Mouse (Mus musculus) midbrain, postnatal 0 days (tissue): ENCODE measurements around the gene Nudt3. TPM values are rescaled to one million over a fixed set of nuclear protein-coding genes. Genes with fewer than 3 reads are reported as not detected.

ENCODE experiments used
- ATAC-seq: fragments of 200-750 bp; cut with Nextera tagmentation; 2 replicates; pipeline ENCODE4 v1.8.0; 2017; ENCODE audit warnings: moderate number of reproducible peaks, mild to moderate bottlenecking, moderate TSS enrichment, moderate library complexity; ENCODE audit not compliant: low FRiP score
- DNase-seq: peaks from one replicate; pipeline ENCODE4 v3.0.0-alpha.2; 2015; ENCODE audit warnings: low spot score
- H3K27ac ChIP-seq: fragments of 300-500 bp; sonication (generic); 2 replicates; pipeline ENCODE4 v1.5.1; 2014; ENCODE audit warnings: low read depth, mild to moderate bottlenecking, low read length, mixed read lengths
- H3K27me3 ChIP-seq: fragments of 300-500 bp; sonication (generic); 2 replicates; pipeline ENCODE4 v1.6.1; 2014; ENCODE audit warnings: low read length, control low read depth, mixed read lengths; ENCODE audit not compliant: insufficient read depth
- H3K36me3 ChIP-seq: fragments of 300-500 bp; sonication (generic); 2 replicates; pipeline ENCODE4 v1.6.1; 2014; ENCODE audit warnings: low read length, control low read depth, mixed read lengths; ENCODE audit not compliant: insufficient read depth
- H3K4me1 ChIP-seq: fragments of 300-500 bp; sonication (generic); 2 replicates; pipeline ENCODE4 v1.6.1; 2014; ENCODE audit warnings: mild to moderate bottlenecking, control low read depth, antibody characterized with exemption, low read length, mixed read lengths; ENCODE audit not compliant: insufficient read depth
- H3K4me2 ChIP-seq: fragments of 300-500 bp; sonication (generic); 2 replicates; pipeline ENCODE4 v1.6.1; 2014; ENCODE audit warnings: low read depth, mild to moderate bottlenecking, low read length, mixed read lengths; ENCODE audit not compliant: poor library complexity, severe bottlenecking
- H3K4me3 ChIP-seq: fragments of 300-500 bp; sonication (generic); 2 replicates; pipeline ENCODE4 v1.5.1; 2014; ENCODE audit warnings: low read depth, mild to moderate bottlenecking, low read length, moderate library complexity
- H3K9ac ChIP-seq: fragments of 300-500 bp; sonication (generic); replicated peaks from 2 replicates; pipeline ENCODE4 v1.6.1; 2014; ENCODE audit warnings: mild to moderate bottlenecking, low read length, moderate library complexity, mixed read lengths; ENCODE audit not compliant: poor library complexity, severe bottlenecking
- H3K9me3 ChIP-seq: fragments of 300-500 bp; sonication (generic); 2 replicates; pipeline ENCODE4 v1.6.1; 2016; ENCODE audit warnings: low read length, control low read depth
- CTCF ChIP-seq: IDR thresholded peaks from 2 replicates; pipeline ENCODE4 v1.5.1; 2016; ENCODE audit warnings: antibody characterized with exemption, mild to moderate bottlenecking
- WGBS: fragments of 180-500 bp; shearing (Covaris S2); extraction: QIAGEN DNeasy Blood & Tissue Kit; methylation state at CpG from one replicate; pipeline ENCODE4 v1.1.7; 2014; 5-methylcytosine and 5-hydroxymethylcytosine counted together
- polyA plus RNA-seq: library from polyadenylated mRNA; unstranded; fragments of >200 nt; fragmentation: Nextera tagmentation; extraction: Ambion mirVana; gene quantifications from 2 replicates; pipeline ENCODE4 v1.2.1, GENCODE M21; 2015
- total RNA-seq: library from RNA; depleted of rRNA; stranded (reverse); fragments of >200 nt; gene quantifications from 2 replicates; pipeline ENCODE4 v1.2.3, GENCODE M21; 2014; rRNA removed

Gene Nudt3
- total and polyA plus RNA-seq, 2 experiments from 2014 or later = 203 to 280 TPM

DNA sequence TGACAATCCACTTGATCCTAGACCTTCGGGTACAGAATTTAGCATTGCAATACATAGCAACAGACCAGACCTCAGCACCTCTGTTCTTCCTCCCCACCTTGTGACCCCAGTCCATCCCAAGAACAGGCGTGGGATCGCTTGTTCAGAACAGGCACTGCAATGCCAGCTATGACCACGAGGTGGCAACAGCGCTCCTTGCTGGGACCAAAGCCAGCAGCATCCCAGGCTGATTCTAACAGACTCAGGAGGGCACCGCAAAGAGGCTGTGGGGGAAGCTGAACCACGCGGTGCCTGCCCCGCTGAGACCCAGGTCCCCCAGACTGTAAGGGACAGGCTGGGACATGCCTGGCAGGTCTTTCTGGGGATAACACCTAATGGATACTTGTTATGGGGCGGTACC is 88.6 kb downstream of the Nudt3 start:
- DNase-seq (peak; percentile 83), ATAC-seq (no peak)
- H3K9me3 ChIP-seq = no peaks in the 10 kb centered on the region
- H3K9ac ChIP-seq = no peak overlapping the region
- WGBS = 4% methylated on average over 10 of the region's 10 CpGs
- no peak overlapping the region for H3K4me2 ChIP-seq
- H3K27me3 ChIP-seq = no peaks in the 10 kb centered on the region
- peak; percentile 100 for TF ChIP-seq CTCF
- H3K27ac ChIP-seq = no peak overlapping the region
- H3K4me1 ChIP-seq = no peaks in the 10 kb centered on the region
- no peak overlapping the region for H3K4me3 ChIP-seq
- H3K36me3 ChIP-seq = no peaks in the 10 kb centered on the region

DNA sequence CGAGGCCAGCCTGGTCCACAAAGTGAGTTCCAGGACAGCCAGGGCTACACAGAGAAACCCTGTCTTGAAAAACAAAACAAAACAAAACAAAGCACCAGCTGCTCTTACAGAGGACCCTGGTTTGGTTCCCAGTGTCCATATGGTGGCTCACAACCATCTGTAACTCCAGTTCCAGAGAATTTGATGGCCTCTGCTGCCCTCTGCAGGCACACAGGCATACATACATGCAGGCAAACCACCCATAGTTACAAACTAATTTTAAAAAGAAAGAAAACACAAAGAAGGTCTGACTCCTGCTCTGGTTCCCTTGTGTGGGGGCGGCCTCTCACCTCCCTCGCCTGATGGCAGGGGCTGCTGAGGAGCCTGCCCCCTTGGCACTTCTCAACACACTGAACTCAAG is 89.9 kb downstream of the Nudt3 start:
- Histone ChIP-seq H3K27me3 (no peaks in the 10 kb centered on the region), H3K9ac (no peak overlapping the region), H3K9me3 (no peaks in the 10 kb centered on the region), H3K4me2 (no peak overlapping the region), H3K36me3 (no peaks in the 10 kb centered on the region), H3K27ac (no peak overlapping the region), H3K4me3 (no peak overlapping the region), H3K4me1 (no peaks in the 10 kb centered on the region)
- peak; percentile 36 for TF ChIP-seq CTCF
- no peak for DNase-seq
- ATAC-seq = no peak
- 83% methylated on average over 3 of the region's 3 CpGs for WGBS

DNA sequence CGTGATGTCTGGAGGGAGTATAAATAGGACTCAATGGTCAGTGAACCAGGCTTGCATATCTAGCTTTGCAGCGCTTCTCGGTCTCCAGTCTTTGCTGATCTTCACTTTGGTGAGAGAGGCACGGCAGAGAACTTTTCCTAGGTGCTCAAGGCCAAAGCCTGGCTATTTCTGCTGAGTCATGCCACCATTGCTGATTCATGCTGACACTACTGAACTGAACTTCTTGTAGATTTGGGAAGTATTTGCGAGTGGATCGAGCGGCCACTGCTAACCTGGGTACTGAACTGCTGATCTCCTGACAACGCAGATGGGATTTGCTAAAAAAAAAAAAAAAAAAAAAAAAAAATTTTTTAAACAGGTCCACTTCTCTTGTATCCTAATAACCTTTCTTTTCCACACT is 91.2 kb downstream of the Nudt3 start:
- no peak for DNase-seq
- Histone ChIP-seq H3K4me3 (no peak overlapping the region), H3K27ac (no peak overlapping the region), H3K4me1 (no peaks in the 10 kb centered on the region), H3K4me2 (no peak overlapping the region), H3K9ac (no peak overlapping the region), H3K27me3 (no peaks in the 10 kb centered on the region), H3K36me3 (no peaks in the 10 kb centered on the region), H3K9me3 (no peaks in the 10 kb centered on the region)
- TF ChIP-seq CTCF = no peak
- no peak for ATAC-seq
- 91% methylated on average over 8 of the region's 8 CpGs for WGBS

Other genes starting within 250 kb of the Nudt3 start
- gene Grm4, start 102.1 kb downstream of the Nudt3 start, total RNA-seq = 37.6 and 54.0 TPM in 2 replicates
- gene Grm4, start 102.1 kb downstream of the Nudt3 start, polyA plus RNA-seq = 11.1 and 12.5 TPM in 2 replicates
- gene Hmga1, start 67.0 kb downstream of the Nudt3 start, total RNA-seq = 135 and 138 TPM in 2 replicates
- gene Hmga1, start 67.0 kb downstream of the Nudt3 start, polyA plus RNA-seq = 144 and 154 TPM in 2 replicates
- 70.2 and 80.2 TPM in 2 replicates for gene AI413582, start 57.7 kb downstream of the Nudt3 start, total RNA-seq
- gene AI413582, start 57.7 kb downstream of the Nudt3 start, polyA plus RNA-seq = 88.8 and 113 TPM in 2 replicates
- not detected in 2 replicates for gene RPS10-NUDT3, start 11.7 kb upstream of the Nudt3 start, total RNA-seq
- not detected in 2 replicates for gene RPS10-NUDT3, start 11.7 kb upstream of the Nudt3 start, polyA plus RNA-seq
- gene Rps10, start 13.2 kb upstream of the Nudt3 start, total RNA-seq = 1,349 and 1,717 TPM in 2 replicates
- 447 and 461 TPM in 2 replicates for gene Rps10, start 13.2 kb upstream of the Nudt3 start, polyA plus RNA-seq
- gene Pacsin1, start 32.0 kb upstream of the Nudt3 start, total RNA-seq = 47.0 and 50.3 TPM in 2 replicates
- 85.2 and 87.6 TPM in 2 replicates for gene Pacsin1, start 32.0 kb upstream of the Nudt3 start, polyA plus RNA-seq
- gene Spdef, start 105.5 kb upstream of the Nudt3 start, total RNA-seq = 3.7 and 4.0 TPM in 2 replicates
- gene Spdef, start 105.5 kb upstream of the Nudt3 start, polyA plus RNA-seq = 3.9 and 4.7 TPM in 2 replicates
- 72.8 and 73.8 TPM in 2 replicates for gene D17Wsu92e, start 197.2 kb upstream of the Nudt3 start, total RNA-seq
- 8.3 and 8.7 TPM in 2 replicates for gene D17Wsu92e, start 197.2 kb upstream of the Nudt3 start, polyA plus RNA-seq
- gene Snrpc, start 214.7 kb upstream of the Nudt3 start, total RNA-seq = 112 and 140 TPM in 2 replicates
- gene Snrpc, start 214.7 kb upstream of the Nudt3 start, polyA plus RNA-seq = 210 and 216 TPM in 2 replicates
- 18.0 and 19.9 TPM in 2 replicates for gene Uhrf1bp1, start 232.9 kb upstream of the Nudt3 start, total RNA-seq
- gene Uhrf1bp1, start 232.9 kb upstream of the Nudt3 start, polyA plus RNA-seq = 3.9 and 4.5 TPM in 2 replicates